Mouse (Mus musculus) forebrain, embryonic 16.5 days (tissue): ENCODE results near the gene Gigyf2. TPM values are rescaled to one million over a fixed set of nuclear protein-coding genes. Genes with fewer than 3 reads are reported as not detected.

ENCODE experiments used
- ATAC-seq: fragments of 200-750 bp; cut with Nextera tagmentation; 2 replicates; pipeline ENCODE4 v1.8.0; 2017; ENCODE audit warnings: mild to moderate bottlenecking, moderate library complexity
- H3K27ac ChIP-seq: fragments of 300-500 bp; sonication (generic); 2 replicates; pipeline ENCODE4 v1.5.1; 2014; ENCODE audit warnings: low read length, control low read depth
- H3K27me3 ChIP-seq: fragments of 300-500 bp; sonication (generic); replicated peaks from 2 replicates; pipeline ENCODE4 v1.6.1; 2014; ENCODE audit warnings: low read length; ENCODE audit not compliant: control insufficient read depth, insufficient read depth
- H3K36me3 ChIP-seq: fragments of 300-500 bp; sonication (generic); 2 replicates; pipeline ENCODE4 v1.6.1; 2014; ENCODE audit not compliant: control insufficient read depth, insufficient read depth
- H3K4me1 ChIP-seq: fragments of 300-500 bp; sonication (generic); replicated peaks from 2 replicates; pipeline ENCODE4 v1.6.1; 2014; ENCODE audit warnings: low read length; ENCODE audit not compliant: control insufficient read depth, insufficient read depth
- H3K4me2 ChIP-seq: fragments of 300-500 bp; sonication (generic); 2 replicates; pipeline ENCODE4 v1.6.1; 2014; ENCODE audit warnings: mild to moderate bottlenecking, low read length, control low read depth
- H3K4me3 ChIP-seq: fragments of 300-500 bp; sonication (generic); replicated peaks from 2 replicates; pipeline ENCODE4 v1.5.1; 2014; ENCODE audit warnings: mild to moderate bottlenecking, low read length, control low read depth
- H3K9ac ChIP-seq: fragments of 300-500 bp; sonication (generic); replicated peaks from 2 replicates; pipeline ENCODE4 v1.6.1; 2014; ENCODE audit warnings: low read depth, low read length, control low read depth
- H3K9me3 ChIP-seq: fragments of 300-500 bp; sonication (generic); 2 replicates; pipeline ENCODE4 v1.6.1; 2016; ENCODE audit warnings: low read length; ENCODE audit not compliant: control insufficient read depth
- WGBS: fragments of 180-500 bp; shearing (Covaris S2); extraction: QIAGEN DNeasy Blood & Tissue Kit; methylation state at CpG from one replicate; pipeline ENCODE4 v1.1.7; 2014; 5-methylcytosine and 5-hydroxymethylcytosine counted together
- polyA plus RNA-seq: library from polyadenylated mRNA; unstranded; fragments of >200 nt; fragmentation: Nextera tagmentation; extraction: Ambion mirVana; gene quantifications from 2 replicates; pipeline ENCODE4 v1.2.1, GENCODE M21; 2015

Gigyf2 gene
- 70.1 and 70.2 TPM in 2 replicates for polyA plus RNA-seq

GRCm38 (mm10) chr1:87326742-87327163 is at the start of gene Gigyf2:
Gene Gigyf2 (plus strand): TSS chr1:87326998.
- Histone ChIP-seq H3K4me2 (peak within 1 kb of the TSS; percentile 81), H3K9ac (peak within 1 kb of the TSS; percentile 98), H3K27me3 (no peaks in the 10 kb centered on the region), H3K36me3 (no peaks in the 10 kb centered on the region), H3K4me3 (peak within 1 kb of the TSS; percentile 98), H3K27ac (peak within 1 kb of the TSS; percentile 92), H3K9me3 (0 out of 2 replicates have a peak, but pooled peaks cover 1% of the 10 kb centered on the region), H3K4me1 (peaks cover 7% of the 10 kb centered on the region)
- under 1% methylated on average over 32 of the region's 36 CpGs for WGBS
- ATAC-seq: peak; percentile 98

DNA sequence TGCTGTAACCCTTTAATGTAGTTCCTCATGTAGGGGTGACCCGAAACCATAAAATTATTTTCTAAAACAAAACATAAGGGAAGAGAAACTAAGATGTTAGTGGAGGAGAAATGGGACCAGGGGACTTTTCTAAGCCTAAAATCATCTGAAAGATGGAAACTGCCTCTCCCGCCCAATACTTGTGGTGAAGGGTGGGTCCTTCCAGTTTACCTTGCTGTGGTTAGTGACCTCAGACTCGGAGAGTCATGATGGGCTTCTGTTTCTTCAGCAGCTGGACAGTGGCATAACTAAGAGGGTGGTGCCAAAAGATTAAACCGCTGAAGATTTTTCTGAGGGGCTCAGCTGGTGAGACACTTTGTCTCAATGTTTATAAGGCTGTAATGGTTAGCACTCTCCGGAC is 46.5 kb upstream of the Gigyf2 start:
- Histone ChIP-seq H3K27me3 (no peaks in the 10 kb centered on the region), H3K27ac (no peak overlapping the region), H3K36me3 (no peaks in the 10 kb centered on the region), H3K9ac (no peak overlapping the region), H3K4me1 (no peaks in the 10 kb centered on the region), H3K4me2 (no peak overlapping the region), H3K9me3 (no peaks in the 10 kb centered on the region), H3K4me3 (no peak overlapping the region)
- ATAC-seq: no peak
- WGBS: 81% methylated on average over 5 of the region's 5 CpGs

- Histone ChIP-seq H3K4me3 (no peak overlapping the region), H3K27me3 (no peaks in the 10 kb centered on the region), H3K36me3 (no peaks in the 10 kb centered on the region), H3K9ac (no peak overlapping the region), H3K9me3 (no peaks in the 10 kb centered on the region), H3K4me1 (no peaks in the 10 kb centered on the region), H3K4me2 (no peak overlapping the region), H3K27ac (no peak overlapping the region)
- WGBS: 15% methylated on average over 20 of the region's 20 CpGs
- ATAC-seq: no peak
Measured at GRCm38 (mm10) chr1:87281599-87282412, 45.0 kb upstream of the Gigyf2 start.

DNA sequence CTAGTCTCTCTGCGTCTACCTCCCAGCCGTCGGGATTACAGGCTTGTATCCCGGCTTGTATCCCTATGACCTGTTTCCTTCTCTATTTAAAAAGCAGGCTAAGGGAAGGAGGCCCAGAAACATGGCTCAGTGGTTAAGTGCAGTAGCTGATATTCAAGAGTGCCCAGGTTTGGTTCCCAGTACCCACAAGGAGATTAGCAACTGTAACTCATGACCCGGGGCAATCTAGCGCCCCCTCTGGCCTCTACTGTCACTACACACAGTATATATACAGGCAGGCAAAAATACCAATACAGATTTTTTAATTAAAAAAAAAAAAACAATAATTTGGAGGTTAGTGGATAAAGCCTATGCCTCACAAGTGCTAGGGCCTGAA is 44.4 kb upstream of the Gigyf2 start:
- no peak overlapping the region for H3K4me2 ChIP-seq
- no peak overlapping the region for H3K4me3 ChIP-seq
- no peak overlapping the region for H3K9ac ChIP-seq
- H3K27ac ChIP-seq: no peak overlapping the region
- H3K36me3 ChIP-seq: no peaks in the 10 kb centered on the region
- H3K27me3 ChIP-seq: no peaks in the 10 kb centered on the region
- H3K4me1 ChIP-seq: no peaks in the 10 kb centered on the region
- ATAC-seq: no peak
- no peaks in the 10 kb centered on the region for H3K9me3 ChIP-seq
- WGBS: 72% methylated on average over 6 of the region's 6 CpGs

DNA sequence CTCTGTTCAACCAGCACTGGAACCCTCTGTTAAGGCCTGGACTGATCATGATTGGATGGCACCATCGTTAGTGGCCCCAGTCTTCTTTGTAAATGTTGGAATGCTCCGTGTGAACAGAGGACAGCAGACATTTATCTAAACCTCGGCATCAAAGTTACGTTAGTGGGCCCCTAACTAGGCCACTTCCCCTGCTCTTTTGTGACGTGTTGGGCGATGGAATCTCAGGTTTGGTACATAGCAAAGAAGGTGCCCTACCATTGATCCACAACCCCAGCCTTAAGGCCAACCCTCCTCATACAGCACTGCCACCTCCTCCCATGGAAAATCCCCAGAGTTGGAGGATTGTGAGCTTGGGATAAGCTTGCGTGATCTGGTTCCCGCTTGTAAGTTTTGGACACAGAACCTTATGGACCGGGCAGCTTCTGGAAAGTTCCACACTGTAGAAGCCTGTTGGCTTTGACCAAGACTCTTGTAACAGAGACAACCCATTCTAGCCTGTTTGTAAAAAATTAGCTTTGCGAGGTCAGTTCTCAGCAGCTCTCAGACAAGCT is 43.3 kb upstream of the Gigyf2 start:
- Histone ChIP-seq H3K9ac (no peak overlapping the region), H3K27me3 (no peaks in the 10 kb centered on the region), H3K4me3 (no peak overlapping the region), H3K36me3 (no peaks in the 10 kb centered on the region), H3K27ac (no peak overlapping the region), H3K4me1 (no peaks in the 10 kb centered on the region), H3K9me3 (no peaks in the 10 kb centered on the region), H3K4me2 (no peak overlapping the region)
- whole genome bisulfite sequencing: 70% methylated on average over 10 of the region's 10 CpGs
- ATAC-seq: no peak

DNA sequence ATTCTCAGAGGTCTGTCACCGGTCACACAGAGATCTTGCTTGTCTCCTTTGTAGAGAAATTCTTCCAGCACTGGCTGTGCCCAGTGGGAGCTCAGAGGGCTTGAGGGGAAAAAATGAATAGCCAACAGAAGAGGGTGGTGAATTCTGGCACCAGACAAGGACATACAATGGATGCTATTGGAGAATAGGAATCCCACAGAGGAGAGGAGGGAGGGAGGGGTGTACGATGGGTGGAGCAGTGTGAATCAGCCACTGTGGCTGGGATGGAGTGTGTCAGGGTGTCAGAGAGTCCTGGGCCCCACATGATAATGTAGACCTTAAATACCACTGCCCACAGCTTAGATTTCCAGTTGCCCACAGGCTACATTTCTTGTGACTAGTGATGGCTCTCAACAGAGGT is 39.7 kb upstream of the Gigyf2 start:
- ATAC-seq: no peak
- H3K4me1 ChIP-seq: no peaks in the 10 kb centered on the region
- no peaks in the 10 kb centered on the region for H3K36me3 ChIP-seq
- no peaks in the 10 kb centered on the region for H3K9me3 ChIP-seq
- H3K27me3 ChIP-seq: no peaks in the 10 kb centered on the region
- no peak overlapping the region for H3K4me2 ChIP-seq
- no peak overlapping the region for H3K9ac ChIP-seq
- WGBS: 35% methylated on average over 2 of the region's 2 CpGs
- no peak overlapping the region for H3K27ac ChIP-seq
- H3K4me3 ChIP-seq: no peak overlapping the region

- Histone ChIP-seq H3K4me2 (no peak overlapping the region), H3K9me3 (no peaks in the 10 kb centered on the region), H3K9ac (no peak overlapping the region), H3K4me1 (no peaks in the 10 kb centered on the region), H3K27ac (no peak overlapping the region), H3K36me3 (no peaks in the 10 kb centered on the region), H3K4me3 (no peak overlapping the region), H3K27me3 (no peaks in the 10 kb centered on the region)
- 64% methylated on average over 8 of the region's 8 CpGs for WGBS
- ATAC-seq: no peak
Measured at GRCm38 (mm10) chr1:87291416-87291815, 35.4 kb upstream of the Gigyf2 start.

DNA sequence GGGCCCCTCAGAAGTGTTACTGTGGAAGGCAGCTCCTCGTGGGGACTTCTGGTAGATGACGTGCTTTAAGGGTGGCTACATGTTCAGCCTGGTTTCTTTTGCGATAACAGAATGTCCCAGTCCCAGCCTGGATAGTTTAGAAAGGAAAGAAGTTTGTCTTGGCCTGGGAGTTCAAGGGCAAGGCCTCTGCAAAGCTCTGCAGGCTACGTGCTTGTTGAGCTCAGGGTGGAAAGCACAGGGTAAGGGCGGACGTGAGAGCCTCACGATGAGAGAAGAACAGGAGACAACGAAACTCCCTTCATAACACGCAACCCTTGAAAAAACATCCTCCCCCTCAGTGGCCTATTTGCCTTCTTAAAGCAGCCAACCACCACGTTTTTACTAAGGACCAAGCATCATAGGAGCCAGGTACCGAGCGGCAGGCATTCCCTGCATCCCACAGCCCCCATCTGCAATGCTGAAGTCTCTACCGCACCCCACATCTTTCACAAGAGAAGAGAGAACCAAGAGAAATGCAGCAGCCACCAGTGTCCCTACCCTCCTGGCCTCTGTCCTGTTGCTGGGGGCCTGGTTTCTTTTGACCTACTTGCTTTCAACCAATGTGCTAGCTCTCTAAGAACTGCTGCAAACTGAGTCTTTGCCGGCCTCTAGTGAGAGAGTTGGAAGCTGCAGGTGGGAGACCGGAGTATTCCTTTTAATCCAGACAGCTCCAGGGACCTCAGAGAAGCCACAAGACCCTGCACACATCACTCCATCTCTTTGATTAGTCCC is 34.2 kb upstream of the Gigyf2 start:
- WGBS: 68% methylated on average over 15 of the region's 15 CpGs
- no peak for ATAC-seq

GRCm38 (mm10) chr1:87294063-87294710 is 32.6 kb upstream of the Gigyf2 start:
- no peaks in the 10 kb centered on the region for H3K4me1 ChIP-seq
- no peak overlapping the region for H3K4me2 ChIP-seq
- 66% methylated on average over 4 of the region's 4 CpGs for WGBS
- no peaks in the 10 kb centered on the region for H3K27me3 ChIP-seq
- no peak overlapping the region for H3K4me3 ChIP-seq
- H3K36me3 ChIP-seq: no peaks in the 10 kb centered on the region
- H3K9me3 ChIP-seq: no peaks in the 10 kb centered on the region
- H3K27ac ChIP-seq: no peak overlapping the region
- ATAC-seq: no peak
- H3K9ac ChIP-seq: no peak overlapping the region

More for the DNA sequence above, 34.2 kb upstream of the Gigyf2 start:
- Histone ChIP-seq H3K27me3 (no peaks in the 10 kb centered on the region), H3K36me3 (no peaks in the 10 kb centered on the region), H3K4me3 (no peak overlapping the region), H3K27ac (no peak overlapping the region), H3K9me3 (no peaks in the 10 kb centered on the region), H3K9ac (no peak overlapping the region), H3K4me2 (no peak overlapping the region), H3K4me1 (no peaks in the 10 kb centered on the region)
